Mouse (Mus musculus): ENCODE measurements around the gene Myt1l.

Myt1l gene

GRCm38 (mm10) chr12:29816761-29817160 is 288.6 kb downstream of the Myt1l start:
- DNase-seq (ENCODE audit: low spot score): no peak

GRCm38 (mm10) chr12:29822216-29822615 is 294.0 kb downstream of the Myt1l start:
- no peak for DNase-seq (ENCODE audit: low spot score)

- DNase-seq (ENCODE audit: low spot score): no peak
These were observed 295.7 kb downstream of the Myt1l start for GRCm38 (mm10) chr12:29823766-29824417.

GRCm38 (mm10) chr12:29830571-29830970 is 302.4 kb downstream of the Myt1l start:
- DNase-seq (ENCODE audit: low spot score): no peak

GRCm38 (mm10) chr12:29831356-29831755 is 303.2 kb downstream of the Myt1l start:
- DNase-seq (ENCODE audit: low spot score): no peak

- DNase-seq (ENCODE audit: low spot score): no peak
These were observed 309.2 kb downstream of the Myt1l start for GRCm38 (mm10) chr12:29837301-29837791.

- DNase-seq (ENCODE audit: low spot score): no peak
These were observed 310.2 kb downstream of the Myt1l start for GRCm38 (mm10) chr12:29838421-29838820.

GRCm38 (mm10) chr12:29849936-29850335 is 321.8 kb downstream of the Myt1l start:
- DNase-seq (ENCODE audit: low spot score): no peak

GRCm38 (mm10) chr12:29854151-29854585 is 326.0 kb downstream of the Myt1l start:
- DNase-seq (ENCODE audit: low spot score): no peak

GRCm38 (mm10) chr12:29855007-29855406 is 326.8 kb downstream of the Myt1l start:
- DNase-seq (ENCODE audit: low spot score): no peak

GRCm38 (mm10) chr12:29860986-29861385 is 332.8 kb downstream of the Myt1l start:
- DNase-seq (ENCODE audit: low spot score): no peak

GRCm38 (mm10) chr12:29868295-29868694 is 340.1 kb downstream of the Myt1l start:
- DNase-seq (ENCODE audit: low spot score): no peak

GRCm38 (mm10) chr12:29868781-29869180 is 340.6 kb downstream of the Myt1l start:
- no peak for DNase-seq (ENCODE audit: low spot score)

- DNase-seq (ENCODE audit: low spot score): peak; percentile 81
These were observed 344.1 kb downstream of the Myt1l start for GRCm38 (mm10) chr12:29872156-29872815.

GRCm38 (mm10) chr12:29873281-29873772 is 345.1 kb downstream of the Myt1l start:
- no peak for DNase-seq (ENCODE audit: low spot score)

- no peak for DNase-seq (ENCODE audit: low spot score)
These were observed 349.8 kb downstream of the Myt1l start for GRCm38 (mm10) chr12:29877977-29878376.

- no peak for DNase-seq (ENCODE audit: low spot score)
These were observed 354.9 kb downstream of the Myt1l start for GRCm38 (mm10) chr12:29882871-29883617.

- no peak for DNase-seq (ENCODE audit: low spot score)
These were observed 356.2 kb downstream of the Myt1l start for GRCm38 (mm10) chr12:29884376-29884775.

- no peak for DNase-seq (ENCODE audit: low spot score)
These were observed 366.5 kb downstream of the Myt1l start for GRCm38 (mm10) chr12:29894669-29895068.

GRCm38 (mm10) chr12:29897533-29898085 is 369.4 kb downstream of the Myt1l start:
- DNase-seq (ENCODE audit: low spot score): no peak

- no peak for DNase-seq (ENCODE audit: low spot score)
These were observed 376.1 kb downstream of the Myt1l start for GRCm38 (mm10) chr12:29904101-29904874.

Data from layer of hippocampus, adult 9-10 months (tissue).